Mouse (Mus musculus): ENCODE measurements around the gene Fdxr. TPM values are rescaled to one million over a fixed set of nuclear protein-coding genes. Genes with fewer than 3 reads are reported as not detected.

The Fdxr gene
- polyA plus RNA-seq, 1 experiment from 2014 or later = 17.6 TPM

- Histone ChIP-seq H3K27me3 (replicated peaks; ENCODE audit: low read depth, poor library complexity, severe bottlenecking) (peaks cover 100% of the 10 kb centered on the region), H3K4me3 (peak overlapping the region; percentile 53), H3K27ac (replicated peaks) (no peak overlapping the region), H3K36me3 (replicated peaks) (peaks cover 22% of the 10 kb centered on the region), H3K4me1 (peaks cover 41% of the 10 kb centered on the region), H3K9me3 (no peaks in the 10 kb centered on the region)
- WGBS = 7% methylated on average over 39 of the region's 39 CpGs
- DNase-seq (ENCODE audit: low spot score) = peak; percentile 67
Measured at GRCm38 (mm10) chr11:115264862-115265668, 11.8 kb downstream of the Fdxr start.

- Histone ChIP-seq H3K4me3 (no peak overlapping the region), H3K9me3 (no peaks in the 10 kb centered on the region), H3K27ac (replicated peaks) (no peak overlapping the region), H3K27me3 (replicated peaks; ENCODE audit: low read depth, poor library complexity, severe bottlenecking) (peaks cover 100% of the 10 kb centered on the region), H3K4me1 (peaks cover 37% of the 10 kb centered on the region), H3K36me3 (replicated peaks) (peaks cover 17% of the 10 kb centered on the region)
- 63% methylated on average over 7 of the region's 7 CpGs for WGBS
- no peak for DNase-seq (ENCODE audit: low spot score)
Measured at GRCm38 (mm10) chr11:115264136-115264861, 12.6 kb downstream of the Fdxr start.

- 84% methylated on average over 11 of the region's 11 CpGs for WGBS
- peaks cover 100% of the 10 kb centered on the region for H3K27me3 ChIP-seq (replicated peaks; ENCODE audit: low read depth, poor library complexity, severe bottlenecking)
- H3K4me1 ChIP-seq = peaks cover 38% of the 10 kb centered on the region
- no peak for DNase-seq (ENCODE audit: low spot score)
- no peak overlapping the region for H3K4me3 ChIP-seq
- peaks cover 4% of the 10 kb centered on the region for H3K36me3 ChIP-seq (replicated peaks)
- no peak overlapping the region for H3K27ac ChIP-seq (replicated peaks)
- no peaks in the 10 kb centered on the region for H3K9me3 ChIP-seq
Measured at GRCm38 (mm10) chr11:115262954-115263353, 13.9 kb downstream of the Fdxr start.

GRCm38 (mm10) chr11:115259134-115259533 is 17.7 kb downstream of the Fdxr start:
- 83% methylated on average over 4 of the region's 4 CpGs for WGBS
- no peaks in the 10 kb centered on the region for H3K9me3 ChIP-seq
- H3K36me3 ChIP-seq (replicated peaks) = no peaks in the 10 kb centered on the region
- H3K27ac ChIP-seq (replicated peaks) = no peak overlapping the region
- no peak overlapping the region for H3K4me3 ChIP-seq
- no peak for DNase-seq (ENCODE audit: low spot score)
- peaks cover 10% of the 10 kb centered on the region for H3K4me1 ChIP-seq
- peaks cover 100% of the 10 kb centered on the region for H3K27me3 ChIP-seq (replicated peaks; ENCODE audit: low read depth, poor library complexity, severe bottlenecking)

GRCm38 (mm10) chr11:115257775-115258510 is 18.9 kb downstream of the Fdxr start:
- DNase-seq (ENCODE audit: low spot score) = peak; percentile 74
- Histone ChIP-seq H3K4me1 (peaks cover 10% of the 10 kb centered on the region), H3K27ac (replicated peaks) (no peak overlapping the region), H3K36me3 (replicated peaks) (no peaks in the 10 kb centered on the region), H3K4me3 (peak overlapping the region; percentile 42), H3K27me3 (replicated peaks; ENCODE audit: low read depth, poor library complexity, severe bottlenecking) (peaks cover 100% of the 10 kb centered on the region), H3K9me3 (no peaks in the 10 kb centered on the region)
- WGBS = 14% methylated on average over 59 of the region's 59 CpGs

- Histone ChIP-seq H3K4me1 (peaks cover 36% of the 10 kb centered on the region), H3K36me3 (replicated peaks) (no peaks in the 10 kb centered on the region), H3K9me3 (no peaks in the 10 kb centered on the region), H3K4me3 (no peak overlapping the region), H3K27ac (replicated peaks) (no peak overlapping the region), H3K27me3 (replicated peaks; ENCODE audit: low read depth, poor library complexity, severe bottlenecking) (peaks cover 100% of the 10 kb centered on the region)
- DNase-seq (ENCODE audit: low spot score) = no peak
- 57% methylated on average over 3 of the region's 3 CpGs for whole genome bisulfite sequencing
Measured at GRCm38 (mm10) chr11:115251258-115251657, 25.6 kb downstream of the Fdxr start.

GRCm38 (mm10) chr11:115250405-115251090 is 26.3 kb downstream of the Fdxr start:
- peak overlapping the region; percentile 63 for H3K4me3 ChIP-seq
- H3K9me3 ChIP-seq = no peaks in the 10 kb centered on the region
- no peak for DNase-seq (ENCODE audit: low spot score)
- H3K4me1 ChIP-seq = peaks cover 41% of the 10 kb centered on the region
- peaks cover under 1% of the 10 kb centered on the region; the same call in 1 of the 2 replicates for H3K36me3 ChIP-seq (replicated peaks)
- H3K27me3 ChIP-seq (replicated peaks; ENCODE audit: low read depth, poor library complexity, severe bottlenecking) = peaks cover 100% of the 10 kb centered on the region
- under 1% methylated on average over 36 of the region's 36 CpGs for WGBS
- H3K27ac ChIP-seq (replicated peaks) = no peak overlapping the region; the same call in 1 of the 2 replicates

GRCm38 (mm10) chr11:115249721-115250404 is 27.0 kb downstream of the Fdxr start:
- peaks cover 7% of the 10 kb centered on the region for H3K36me3 ChIP-seq (replicated peaks)
- peak; percentile 68 for DNase-seq (ENCODE audit: low spot score)
- H3K27ac ChIP-seq (replicated peaks) = no peak overlapping the region; the same call in 1 of the 2 replicates
- 3% methylated on average over 63 of the region's 63 CpGs for WGBS
- peaks cover 47% of the 10 kb centered on the region for H3K4me1 ChIP-seq
- peak overlapping the region; percentile 63 for H3K4me3 ChIP-seq
- no peaks in the 10 kb centered on the region for H3K9me3 ChIP-seq
- peaks cover 100% of the 10 kb centered on the region for H3K27me3 ChIP-seq (replicated peaks; ENCODE audit: low read depth, poor library complexity, severe bottlenecking)

GRCm38 (mm10) chr11:115247945-115248344 is 28.9 kb downstream of the Fdxr start:
- peaks cover 26% of the 10 kb centered on the region for H3K36me3 ChIP-seq (replicated peaks)
- no peak overlapping the region for H3K4me3 ChIP-seq
- peaks cover 67% of the 10 kb centered on the region for H3K4me1 ChIP-seq
- H3K27me3 ChIP-seq (replicated peaks; ENCODE audit: low read depth, poor library complexity, severe bottlenecking) = peaks cover 94% of the 10 kb centered on the region
- no peak for DNase-seq (ENCODE audit: low spot score)
- WGBS = 71% methylated on average over 6 of the region's 6 CpGs
- no peak overlapping the region for H3K27ac ChIP-seq (replicated peaks)
- H3K9me3 ChIP-seq = no peaks in the 10 kb centered on the region

- H3K9me3 ChIP-seq = no peaks in the 10 kb centered on the region
- WGBS = 19% methylated on average over 3 of the region's 3 CpGs
- peaks cover 27% of the 10 kb centered on the region for H3K36me3 ChIP-seq (replicated peaks)
- H3K27ac ChIP-seq (replicated peaks) = no peak overlapping the region
- peaks cover 89% of the 10 kb centered on the region for H3K27me3 ChIP-seq (replicated peaks; ENCODE audit: low read depth, poor library complexity, severe bottlenecking)
- no peak overlapping the region for H3K4me3 ChIP-seq
- peaks cover 72% of the 10 kb centered on the region for H3K4me1 ChIP-seq
- DNase-seq (ENCODE audit: low spot score) = no peak
Measured at GRCm38 (mm10) chr11:115247240-115247639, 29.6 kb downstream of the Fdxr start.

- Histone ChIP-seq H3K4me3 (no peak overlapping the region), H3K4me1 (peaks cover 75% of the 10 kb centered on the region), H3K36me3 (replicated peaks) (peaks cover 27% of the 10 kb centered on the region), H3K9me3 (no peaks in the 10 kb centered on the region), H3K27me3 (replicated peaks; ENCODE audit: low read depth, poor library complexity, severe bottlenecking) (peaks cover 89% of the 10 kb centered on the region), H3K27ac (replicated peaks) (no peak overlapping the region)
- 77% methylated on average over 8 of the region's 8 CpGs for WGBS
- DNase-seq (ENCODE audit: low spot score) = no peak
Measured at GRCm38 (mm10) chr11:115246386-115246785, 30.5 kb downstream of the Fdxr start.
